Mouse (Mus musculus) CD8-positive naive resting alpha-beta T cell, adult 2 months (primary cell): ENCODE measurements around the gene Crebl2.

Experiments
- DNase-seq, 2 experiments: peaks; one replicate each; pipeline ENCODE4 v3.0.0; 2022; ENCODE audit warnings: low read depth in 2 of 2, low spot score in 2 of 2

Crebl2 gene

DNA sequence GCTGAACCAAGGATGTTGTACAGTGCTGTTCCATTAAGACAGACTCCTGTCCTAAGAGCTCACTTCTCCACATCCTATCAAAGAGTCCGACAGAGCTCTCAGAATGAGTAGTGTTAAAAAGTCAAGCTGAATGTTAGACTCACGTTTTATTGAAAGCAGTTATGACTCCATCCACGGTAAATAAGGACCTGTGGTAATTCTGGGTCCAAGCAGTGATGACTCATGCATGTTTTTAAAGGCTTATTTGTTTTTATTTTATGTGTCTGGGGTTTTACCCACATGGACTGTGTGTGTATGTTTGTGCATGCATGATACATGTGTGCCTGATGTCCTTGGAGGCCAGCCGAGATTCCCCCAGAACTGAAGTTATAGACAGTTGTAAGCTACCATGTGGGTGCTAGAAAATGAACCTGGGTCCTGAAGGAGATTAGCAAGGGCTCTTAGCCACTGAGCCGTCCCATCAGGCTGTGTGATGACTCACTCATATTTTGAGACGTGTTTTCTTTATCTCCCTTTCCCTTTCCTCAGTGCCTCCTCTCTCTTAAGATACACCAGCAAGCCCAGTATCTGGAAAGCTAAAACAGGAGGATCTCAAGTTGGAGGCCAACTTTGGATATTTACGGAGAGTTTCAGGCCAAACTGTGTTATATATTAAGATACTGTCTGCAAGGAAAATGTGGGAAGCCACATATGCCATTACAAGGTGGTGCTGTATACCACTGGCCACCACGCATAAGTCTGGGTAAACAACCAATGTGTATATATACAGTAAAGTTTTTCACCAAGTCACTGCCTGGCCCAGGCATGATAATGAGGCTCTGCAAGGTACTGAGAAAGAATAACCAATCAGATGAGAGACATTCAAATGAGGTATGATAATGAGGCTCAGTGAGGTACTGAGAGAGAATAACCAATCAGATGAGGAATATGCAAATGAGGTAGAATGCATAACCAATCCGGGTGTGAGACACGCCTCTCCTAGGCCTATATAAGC is 74.2 kb downstream of the Crebl2 start:
- DNase-seq = no peak

DNA sequence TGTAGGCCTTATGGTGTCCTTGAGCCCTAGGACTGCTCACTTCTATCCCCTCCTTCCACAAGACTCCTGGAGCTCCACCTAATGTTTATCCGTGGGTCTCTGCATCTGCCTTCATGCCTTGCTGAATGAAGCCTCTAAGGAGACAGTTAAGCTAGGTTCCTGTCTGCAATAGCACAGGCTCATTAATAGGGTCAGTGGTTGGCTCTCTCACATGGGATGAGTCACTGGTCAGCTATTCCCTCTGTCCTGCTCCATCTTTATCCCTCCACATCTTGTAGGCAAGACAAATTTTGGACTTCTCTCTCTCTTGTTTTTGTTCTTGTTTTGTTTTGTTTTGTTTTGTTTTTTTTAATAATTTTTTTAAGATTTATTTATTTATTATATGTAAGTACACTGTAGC is 75.9 kb downstream of the Crebl2 start:
- no peak for DNase-seq
